Mouse (Mus musculus): ENCODE data around the gene Lgi2. TPM values are rescaled to one million over a fixed set of nuclear protein-coding genes. Genes with fewer than 3 reads are reported as not detected.

Lgi2 gene
- polyA plus RNA-seq (2014; fragmentation: Illumina TruSeq; extraction: RNeasy Lipid Tissue Mini Kit (QIAGEN cat#74804); ENCODE audit: low read depth, low replicate concordance): 5.6 TPM

GRCm38 (mm10) chr5:52565813-52566531, at the start of gene Lgi2:
TSS of gene Lgi2 (minus strand) at chr5:52566462.

Other genes starting within 250 kb of the Lgi2 start
- 67.1 TPM for gene Sod3, start 202.7 kb downstream of the Lgi2 start, polyA plus RNA-seq (2014; fragmentation: Illumina TruSeq; extraction: RNeasy Lipid Tissue Mini Kit (QIAGEN cat#74804); ENCODE audit: low read depth, low replicate concordance)
- gene Ccdc149, start 94.9 kb downstream of the Lgi2 start, polyA plus RNA-seq (2014; fragmentation: Illumina TruSeq; extraction: RNeasy Lipid Tissue Mini Kit (QIAGEN cat#74804); ENCODE audit: low read depth, low replicate concordance): 8.4 TPM
- 12.2 TPM for gene Sepsecs, start 103.2 kb upstream of the Lgi2 start, polyA plus RNA-seq (2014; fragmentation: Illumina TruSeq; extraction: RNeasy Lipid Tissue Mini Kit (QIAGEN cat#74804); ENCODE audit: low read depth, low replicate concordance)
- 6.6 TPM for gene Pi4k2b, start 175.1 kb upstream of the Lgi2 start, polyA plus RNA-seq (2014; fragmentation: Illumina TruSeq; extraction: RNeasy Lipid Tissue Mini Kit (QIAGEN cat#74804); ENCODE audit: low read depth, low replicate concordance)
- gene Zcchc4, start 208.9 kb upstream of the Lgi2 start, polyA plus RNA-seq (2014; fragmentation: Illumina TruSeq; extraction: RNeasy Lipid Tissue Mini Kit (QIAGEN cat#74804); ENCODE audit: low read depth, low replicate concordance): 8.4 TPM

Measured in adipose tissue, adult 10 weeks (tissue).